Mouse (Mus musculus): ENCODE measurements around the gene Krt83.
"Not testable (repeated sequence)": the region's sequence is repeated elsewhere in the genome, so short reads cannot be mapped to it uniquely, and the experiment has no call there.

Krt83 gene

DNA sequence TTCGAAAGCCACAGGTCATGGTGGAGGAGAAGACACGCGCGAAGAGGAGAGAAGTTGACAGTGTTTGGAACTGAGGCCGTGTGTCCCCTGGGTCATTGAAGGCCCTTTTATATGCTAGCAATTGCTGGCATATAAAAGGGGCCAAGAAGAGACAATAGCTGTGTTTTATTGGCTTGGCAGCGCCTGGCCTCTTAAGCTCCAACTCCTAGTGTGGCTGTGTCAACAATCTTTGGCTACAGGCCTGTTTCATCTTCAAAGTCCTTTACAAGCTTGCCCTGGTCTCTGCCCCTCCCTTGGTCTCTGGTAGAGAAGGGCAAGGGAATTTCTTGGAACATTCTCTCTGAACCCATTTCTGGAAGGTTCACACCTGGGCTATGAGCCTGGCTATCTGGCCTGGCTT lies at the start of gene Krt83:
TSS of gene Krt83 (minus strand) at position 82 of the 400 bp plus-strand sequence.
- no peak for DNase-seq

DNA sequence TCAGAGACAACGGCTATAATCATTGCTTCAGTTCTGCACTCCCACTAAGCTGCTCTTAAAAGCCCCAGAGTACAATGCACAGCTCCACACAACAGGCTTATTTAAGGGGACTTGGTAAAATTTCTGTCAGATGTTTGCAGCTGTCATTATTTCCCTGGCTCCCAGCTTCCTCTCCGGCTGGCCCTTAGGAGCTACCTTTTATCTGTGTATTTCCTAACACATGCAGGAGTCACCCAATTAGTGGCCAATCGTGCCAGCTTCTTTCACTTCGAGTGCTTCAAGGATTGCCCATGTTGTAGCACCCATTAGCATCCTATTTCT lies 47.2 kb upstream of the Krt83 start:
- DNase-seq, result no peak

DNA sequence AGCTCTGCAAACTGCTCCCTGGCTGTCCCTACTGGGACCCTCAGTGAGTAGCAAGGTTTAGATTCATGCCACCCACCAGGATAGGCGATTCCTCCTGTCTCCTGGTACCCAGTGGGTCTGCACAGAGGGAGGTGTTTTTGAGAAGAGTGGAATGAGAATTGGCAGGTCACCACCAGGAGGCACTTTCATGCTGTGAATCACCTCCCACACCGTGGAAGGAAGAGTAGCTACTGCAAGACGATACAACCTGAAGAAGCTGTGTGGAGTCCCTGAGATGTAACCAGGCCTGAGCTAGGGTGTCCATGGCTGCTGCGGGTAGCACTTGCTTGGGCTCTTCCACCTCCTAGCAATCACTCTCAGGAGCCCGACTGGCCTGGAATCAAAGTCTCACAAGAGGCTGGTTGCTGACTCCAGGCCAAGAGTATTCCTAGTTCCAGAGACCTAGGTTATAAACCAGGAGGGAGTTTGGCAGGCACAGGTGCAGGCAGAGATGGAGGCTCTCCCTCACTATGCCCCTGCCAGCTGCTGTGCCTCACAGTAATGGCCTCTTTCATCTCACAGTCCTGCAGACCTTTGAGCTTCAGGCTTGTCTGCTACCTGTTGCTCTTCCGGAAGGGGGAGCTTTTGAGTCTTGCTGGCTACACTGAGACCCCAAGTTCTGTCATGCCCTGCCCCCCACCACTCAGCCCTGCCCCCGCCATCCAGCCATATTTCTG lies 46.7 kb upstream of the Krt83 start:
- DNase-seq, result no peak

DNA sequence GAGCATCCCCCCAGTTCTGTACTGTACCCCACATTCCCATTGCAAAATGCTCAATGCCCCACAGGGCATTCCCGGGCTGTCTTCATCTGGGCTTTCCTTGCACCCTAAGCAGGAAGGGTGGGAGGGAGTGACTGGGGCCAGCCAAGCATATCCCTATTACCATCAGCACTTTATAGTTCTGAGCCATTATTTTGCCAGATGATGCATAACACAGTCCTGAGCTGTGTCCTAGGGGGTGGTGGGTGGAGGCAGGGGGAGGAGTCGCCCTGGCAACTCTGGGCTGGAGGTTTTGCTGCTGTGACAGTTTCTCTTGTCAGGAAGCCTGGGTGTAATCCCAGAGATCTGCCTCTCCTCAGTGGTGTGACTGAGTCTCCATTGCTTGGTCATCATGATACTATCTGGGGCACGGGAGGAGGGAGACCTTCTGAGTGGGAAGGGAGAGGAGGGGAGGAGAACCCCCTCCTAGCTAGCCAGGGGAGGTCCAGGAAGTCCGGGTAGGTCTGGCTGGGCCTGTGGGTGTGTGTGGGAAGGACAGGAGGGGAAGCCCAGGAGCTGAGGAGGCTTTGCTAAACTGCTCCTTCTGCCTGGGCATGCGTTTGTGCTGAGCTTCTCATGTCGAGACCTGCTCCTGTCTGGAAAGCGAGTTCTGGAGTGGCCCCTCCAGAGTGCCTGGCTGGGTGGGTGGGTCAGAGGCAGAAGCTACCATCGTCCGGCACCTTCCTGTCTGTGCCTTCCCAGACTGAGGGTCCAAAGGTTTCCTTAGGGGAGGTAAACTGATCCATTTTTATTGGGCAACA lies 44.9 kb upstream of the Krt83 start:
- no peak for DNase-seq

DNA sequence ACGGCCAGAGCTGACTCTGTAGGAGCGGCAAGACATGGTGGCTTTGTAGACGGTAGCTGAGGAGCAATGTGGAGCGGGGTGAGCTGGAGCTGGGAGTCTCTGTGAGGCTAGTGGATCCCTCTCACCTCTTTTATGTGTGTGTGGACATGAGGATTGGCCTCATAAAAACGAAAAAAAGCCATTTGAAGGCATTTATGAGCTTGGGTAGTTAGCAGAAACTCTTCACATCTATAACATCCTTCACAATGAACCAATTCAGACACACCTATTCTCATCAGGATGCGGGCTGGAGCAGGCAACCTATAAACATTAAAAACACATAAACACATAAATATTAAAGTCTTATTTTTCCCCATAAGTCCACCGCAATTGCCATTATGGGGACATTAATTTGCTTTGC lies 41.4 kb upstream of the Krt83 start, which contains the start of gene Krt84:
TSS of gene Krt84 (minus strand) at position 101 of the 400 bp plus-strand sequence.
- DNase-seq, result no peak

DNA sequence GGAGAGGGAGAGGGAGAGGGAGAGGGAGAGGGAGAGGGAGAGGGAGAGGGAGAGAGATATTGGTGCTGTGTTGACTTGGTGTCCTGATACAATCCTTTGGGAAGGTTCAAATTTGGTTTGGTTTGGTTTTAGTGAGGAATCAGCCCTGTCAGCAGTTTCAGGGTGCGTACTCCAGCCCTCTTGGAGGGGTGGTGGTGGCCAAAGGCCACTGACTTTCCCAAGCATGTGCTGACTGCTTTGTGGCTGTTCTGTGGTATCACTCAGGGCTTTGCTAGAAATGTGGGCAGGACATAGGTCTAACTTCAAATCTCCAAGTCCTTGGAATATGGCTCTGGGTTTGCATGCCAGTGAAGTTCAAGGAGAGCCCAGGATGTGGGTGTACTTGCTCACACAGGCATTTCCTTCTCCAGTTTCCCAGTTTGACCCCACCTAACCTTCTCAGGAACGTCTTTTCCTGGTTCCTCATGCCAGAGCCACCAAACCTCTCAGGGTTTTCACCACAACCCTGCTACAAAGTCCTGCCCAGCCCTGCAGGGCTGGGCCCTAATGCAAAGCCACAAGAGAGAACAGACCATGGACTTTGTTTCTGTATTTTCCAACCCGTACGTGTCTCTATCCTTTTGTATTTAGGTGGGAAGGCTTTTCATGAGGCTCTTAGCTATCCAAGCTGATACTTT lies 31.4 kb upstream of the Krt83 start:
- DNase-seq, result no peak

DNA sequence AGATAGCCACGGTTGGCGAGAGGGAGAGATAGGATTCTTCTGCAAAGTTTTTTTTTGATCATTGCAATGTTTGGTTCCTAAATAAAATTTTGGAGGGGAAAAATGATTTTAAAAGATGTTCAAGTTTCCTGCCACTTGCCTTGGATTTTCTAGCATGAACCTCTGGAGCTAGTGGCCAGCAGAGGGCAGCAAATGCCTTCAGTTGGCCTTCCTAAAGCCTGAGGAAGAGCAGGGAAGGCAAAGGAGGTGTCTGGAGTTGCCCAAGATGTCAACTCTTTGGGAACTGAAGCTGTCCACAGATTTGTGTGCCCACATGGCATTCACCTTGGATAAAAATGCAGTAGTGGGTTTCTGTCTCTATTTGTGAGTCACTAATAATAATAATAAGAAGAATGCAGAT lies 28.5 kb upstream of the Krt83 start:
- DNase-seq, result peak; percentile 77 to 89

DNA sequence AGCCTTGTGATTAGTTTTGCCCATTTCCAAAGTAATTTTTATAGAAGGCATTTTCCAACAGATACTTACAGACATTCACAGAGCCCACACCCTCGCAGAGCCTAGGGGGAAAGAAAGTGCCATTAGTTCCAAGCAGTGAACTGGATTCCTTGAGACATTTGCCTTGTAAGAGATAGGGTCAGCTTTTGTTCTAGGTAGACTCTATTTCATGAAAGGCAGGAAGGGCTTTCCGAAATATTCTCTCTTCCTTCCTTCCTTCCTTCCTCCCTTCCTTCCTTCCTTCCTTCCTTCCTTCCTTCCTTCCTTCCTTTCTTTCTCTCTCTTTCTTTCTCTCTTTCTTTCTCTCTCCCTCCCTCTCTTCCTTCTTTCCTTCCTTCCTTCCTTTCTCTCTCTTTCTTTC lies 25.8 kb upstream of the Krt83 start, which contains the start of gene Gm49425:
TSS of gene Gm49425 (minus strand) at position 101 of the 400 bp plus-strand sequence.
- DNase-seq, result not testable (repeated sequence)

DNA sequence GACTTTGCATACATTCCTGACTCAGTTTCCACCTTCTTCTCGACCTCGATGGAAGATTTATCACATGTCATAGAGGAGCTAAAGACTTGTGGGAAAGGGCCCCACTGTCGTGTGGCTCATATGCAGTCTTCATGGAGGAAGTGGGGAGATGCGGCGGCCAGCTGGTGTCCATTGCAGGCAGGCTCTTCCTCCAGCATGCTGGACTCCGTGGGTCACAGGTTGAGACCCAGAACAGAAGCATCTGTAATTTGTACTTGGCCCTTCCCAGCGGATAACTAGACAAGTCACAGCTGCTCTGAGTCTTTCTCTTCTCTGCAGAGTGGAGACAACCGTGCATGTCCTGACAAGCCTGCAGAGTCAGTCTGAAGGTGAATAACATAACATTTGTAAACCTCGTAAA lies 16.9 kb upstream of the Krt83 start:
- no peak for DNase-seq

DNA sequence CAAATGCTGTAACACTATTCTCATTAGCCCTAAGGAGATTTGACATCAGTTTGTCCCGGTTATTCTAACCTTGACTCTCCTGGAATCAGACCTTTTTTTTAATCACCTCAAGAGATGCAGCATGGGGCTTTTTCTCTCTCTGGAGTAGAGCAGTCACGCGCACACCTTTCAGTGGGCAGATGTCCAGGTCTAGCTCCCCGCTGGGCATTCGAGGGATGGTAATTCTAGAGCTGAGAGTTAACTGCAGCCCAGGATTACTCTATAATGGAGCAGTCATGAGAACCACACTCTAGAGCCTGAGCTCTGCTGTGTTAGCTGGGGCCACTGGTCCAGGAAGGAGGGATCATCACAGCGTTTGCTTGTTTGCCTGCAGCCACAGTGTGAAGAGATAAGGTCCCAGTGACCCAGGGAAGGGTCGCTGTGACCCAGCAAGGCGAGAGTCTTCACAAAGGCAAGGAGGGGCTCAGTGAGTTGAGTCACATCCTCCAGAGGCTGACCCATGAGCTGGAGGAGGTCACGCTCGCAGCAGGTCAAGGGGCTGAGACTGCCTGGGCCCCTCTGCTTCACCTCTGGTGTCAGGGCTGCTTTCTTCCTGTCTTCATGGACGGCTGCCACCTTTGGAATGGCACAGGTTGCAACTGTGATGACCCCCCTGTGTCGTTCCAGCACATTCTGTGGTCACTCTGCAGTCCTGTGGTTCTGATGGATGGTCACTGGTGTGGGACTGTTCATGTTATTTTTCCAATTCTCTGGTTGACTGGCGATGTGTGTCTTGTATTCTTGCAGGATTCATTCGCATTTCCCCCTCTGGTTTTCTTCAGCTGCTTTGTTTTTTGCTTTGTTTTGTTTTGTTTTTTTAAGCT lies 15.8 kb upstream of the Krt83 start:
- peak in 1 of 2 experiments; percentile 11 for DNase-seq

DNA sequence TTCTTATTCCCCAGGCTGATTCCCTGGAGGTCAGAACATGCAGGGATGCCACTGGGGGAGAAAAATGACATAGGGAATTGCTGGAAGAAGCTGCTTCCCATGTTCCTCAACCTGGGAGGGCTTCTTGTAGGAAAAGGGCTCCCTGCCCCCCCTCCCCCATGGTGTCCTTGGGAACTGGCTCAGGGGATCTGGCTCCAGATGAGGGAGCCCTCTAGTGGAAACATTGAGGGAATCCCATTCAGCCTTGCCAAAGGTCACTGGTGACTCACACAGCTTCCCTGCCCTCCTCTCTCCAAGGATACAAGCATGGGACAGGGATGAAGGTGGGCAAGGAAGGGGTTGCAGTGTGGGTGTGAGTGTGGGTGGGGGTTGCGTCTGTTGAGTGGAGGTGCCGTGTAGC lies 5.9 kb upstream of the Krt83 start:
- peak in 1 of 2 experiments; percentile 40 for DNase-seq

DNA sequence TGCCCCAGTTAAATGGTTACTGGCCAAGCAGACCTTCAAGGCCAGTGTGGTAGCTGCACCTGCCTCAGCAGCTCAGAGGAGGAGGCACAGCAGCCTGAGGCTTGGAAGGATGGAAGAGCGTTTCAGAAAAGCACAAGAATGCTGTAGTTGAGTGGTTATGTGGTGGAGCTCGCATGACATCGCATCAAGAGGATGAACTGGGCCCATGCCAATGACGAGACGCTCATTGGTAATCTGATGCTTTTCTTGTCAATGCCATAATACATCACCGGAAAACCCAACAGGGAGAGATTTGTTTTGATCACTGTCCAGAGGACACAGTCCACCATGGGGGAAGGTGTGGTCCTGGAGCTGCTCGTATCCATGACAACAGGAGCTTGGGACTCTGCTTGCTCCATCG lies 4.0 kb upstream of the Krt83 start:
- DNase-seq, result no peak

DNA sequence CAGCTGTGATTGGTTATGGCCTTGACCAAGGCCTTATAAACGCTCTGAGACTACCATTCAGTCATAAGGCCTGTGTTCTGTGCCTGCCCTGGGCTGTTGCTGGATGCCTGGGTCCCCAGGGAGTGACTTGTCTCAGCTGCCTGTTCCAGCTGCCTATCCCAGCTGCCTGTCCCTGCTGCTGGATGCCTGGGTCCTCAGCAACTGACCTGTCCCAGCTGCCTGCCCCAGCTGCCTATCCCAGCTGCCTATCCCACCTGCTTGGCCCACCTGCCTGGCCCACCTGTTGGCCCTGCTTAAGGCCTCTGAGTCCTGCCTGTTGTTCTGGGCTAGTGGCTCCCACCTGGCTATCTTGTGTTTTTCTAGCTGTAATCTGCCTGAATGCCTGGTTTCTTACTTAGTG lies 2.9 kb upstream of the Krt83 start:
- DNase-seq, result no peak

DNA sequence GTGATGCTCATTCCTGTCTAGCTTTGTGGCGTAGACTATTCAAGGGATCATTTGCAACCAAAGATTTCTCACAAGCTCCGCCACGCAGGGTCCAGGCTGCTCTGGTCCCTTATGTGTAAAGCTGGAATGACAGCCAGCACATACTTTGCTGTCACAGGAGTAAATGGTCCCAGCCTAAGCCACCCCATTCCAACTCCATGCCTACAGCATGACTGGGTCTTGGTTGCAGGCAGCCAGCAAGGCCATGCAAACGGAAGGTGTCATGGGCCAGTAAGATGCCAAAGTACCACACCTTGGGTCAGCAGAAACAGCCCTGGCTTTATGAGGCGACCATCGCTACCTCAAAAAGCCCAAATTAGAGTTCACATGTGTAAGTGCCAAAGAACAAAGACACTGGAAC lies 2.4 kb upstream of the Krt83 start:
- DNase-seq, result no peak

DNA sequence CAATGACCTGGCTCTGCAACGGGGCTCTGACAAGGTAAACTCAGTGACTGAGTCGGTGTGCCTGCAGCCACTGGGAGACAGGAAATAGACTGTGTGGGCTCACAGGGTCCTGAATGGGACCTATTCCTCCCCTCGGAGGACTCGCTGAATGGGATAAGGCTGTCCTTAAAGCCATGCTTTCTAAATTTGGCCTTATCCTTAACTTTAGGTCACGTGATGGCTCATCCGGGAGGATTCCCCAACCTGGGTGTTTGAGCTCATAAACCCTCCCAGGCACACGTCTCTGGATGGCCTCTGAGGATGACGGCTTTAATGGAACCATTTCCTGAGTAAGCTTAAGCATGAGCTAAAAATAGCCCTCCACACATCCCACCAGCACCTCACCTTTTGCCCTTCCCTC lies 1.4 kb upstream of the Krt83 start:
- no peak for DNase-seq

DNA sequence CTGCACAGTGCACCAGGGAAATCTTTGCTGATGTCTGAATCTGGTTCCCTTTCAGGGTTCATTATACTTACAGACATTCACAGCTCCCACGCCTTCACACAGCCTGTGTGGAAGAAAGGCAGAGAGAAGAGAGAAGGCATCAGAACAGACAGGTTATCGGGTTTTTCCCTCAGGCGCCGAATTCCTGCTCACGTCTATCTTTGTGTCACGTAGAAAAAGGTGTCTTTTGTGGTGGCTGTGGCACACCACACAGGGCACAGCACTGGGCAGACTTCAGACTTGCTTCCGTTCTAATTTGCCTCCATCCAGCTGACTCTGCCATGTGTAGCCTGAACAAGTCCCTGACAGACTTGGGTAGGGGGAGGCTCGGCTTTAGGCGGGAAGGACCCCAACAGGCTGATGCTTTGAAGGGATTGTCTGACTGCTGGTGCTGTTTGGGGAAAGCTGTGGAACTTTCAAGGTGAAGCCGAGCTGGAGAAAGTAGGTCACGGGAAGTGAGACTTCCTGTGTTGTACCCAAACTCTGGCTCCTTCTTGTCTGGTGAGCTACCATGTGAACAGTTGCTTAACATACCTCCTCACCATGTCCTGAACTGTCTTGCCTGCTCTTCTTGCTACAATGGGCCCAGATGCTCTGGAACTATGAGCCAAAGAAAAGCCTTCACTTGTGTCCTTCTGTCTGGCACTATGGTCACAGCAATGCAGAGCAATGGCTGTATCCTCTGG lies 5.2 kb downstream of the Krt83 start:
- no peak for DNase-seq

DNA sequence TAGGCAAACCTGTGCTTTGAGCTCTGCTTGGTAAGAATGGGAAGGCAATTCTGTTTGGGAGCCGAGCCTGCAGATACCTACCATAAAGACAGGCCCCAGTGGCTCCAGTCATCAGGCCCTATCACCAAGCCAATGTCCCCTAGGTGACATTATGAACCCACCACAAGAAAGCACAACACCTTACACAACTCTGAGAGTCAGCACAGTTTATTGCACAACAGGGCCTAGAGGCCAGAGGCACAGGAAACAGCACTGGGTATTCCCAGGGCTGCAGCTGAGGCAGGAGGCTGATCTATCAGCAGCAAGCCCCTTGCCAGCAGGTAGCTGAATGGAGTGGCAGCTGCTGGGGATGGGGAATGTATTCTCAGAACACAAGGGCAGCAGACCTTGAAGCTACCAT lies 6.4 kb downstream of the Krt83 start:
- DNase-seq, result no peak

DNA sequence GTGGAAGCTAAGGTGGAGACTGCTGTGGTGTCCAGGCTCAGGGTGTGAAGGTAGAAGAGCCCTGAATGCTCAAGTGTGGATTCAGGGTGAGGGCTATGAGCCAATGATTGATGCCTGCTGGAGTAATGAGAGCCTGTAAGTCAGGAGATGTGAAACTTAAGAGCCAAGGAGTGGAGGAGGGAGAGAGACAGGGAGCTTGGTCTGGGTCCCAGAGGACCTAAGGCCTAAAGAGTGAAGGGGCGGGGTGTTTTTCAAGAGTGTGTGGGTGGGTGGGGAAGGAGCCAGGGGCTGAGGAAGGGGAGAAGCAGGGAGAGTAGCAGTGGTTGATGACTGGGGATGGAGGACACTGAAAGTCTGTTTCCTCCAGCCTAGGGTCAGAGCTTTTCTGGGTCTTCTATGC lies 7.7 kb downstream of the Krt83 start:
- DNase-seq, result no peak

DNA sequence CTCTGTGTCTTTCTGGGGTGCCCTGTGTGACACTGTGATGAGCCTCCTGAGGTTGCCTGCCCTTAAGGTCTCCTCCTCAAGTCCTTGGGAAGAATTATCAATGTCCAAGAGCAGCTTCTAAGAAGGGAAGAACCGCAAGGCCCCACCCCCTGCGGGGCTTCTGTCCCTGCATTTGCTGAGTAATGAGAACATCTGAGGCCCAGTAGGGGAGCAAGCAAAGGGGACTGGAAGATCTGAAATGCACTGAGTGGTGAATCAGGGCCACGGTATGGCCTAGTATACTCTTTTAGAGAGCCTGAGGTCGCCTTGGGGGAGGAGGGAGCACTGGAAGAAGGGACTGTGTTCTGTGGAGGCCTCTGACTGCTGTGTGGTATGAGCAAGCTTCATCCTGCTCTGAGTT lies 9.3 kb downstream of the Krt83 start:
- no peak for DNase-seq

DNA sequence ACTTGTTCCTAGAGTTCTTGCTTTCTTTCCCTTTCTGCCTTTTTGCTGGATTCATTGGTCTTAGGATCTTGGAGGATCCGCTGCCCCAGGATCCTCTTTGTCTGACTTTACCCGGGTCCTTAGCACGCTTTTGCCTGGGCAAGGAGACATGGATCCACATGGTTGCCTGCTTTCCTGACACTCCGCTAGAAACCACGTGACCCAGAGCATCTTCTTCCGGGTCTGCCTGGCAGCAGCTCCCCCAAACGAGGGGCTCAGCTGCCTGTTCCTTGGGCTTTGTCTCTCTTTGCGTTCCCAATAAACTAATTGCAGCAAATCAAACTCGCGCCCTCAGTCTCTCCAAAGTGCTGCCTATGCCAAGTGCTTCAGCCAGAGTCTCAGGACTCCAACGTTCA lies 11.6 kb downstream of the Krt83 start:
- DNase-seq, result no peak

DNA sequence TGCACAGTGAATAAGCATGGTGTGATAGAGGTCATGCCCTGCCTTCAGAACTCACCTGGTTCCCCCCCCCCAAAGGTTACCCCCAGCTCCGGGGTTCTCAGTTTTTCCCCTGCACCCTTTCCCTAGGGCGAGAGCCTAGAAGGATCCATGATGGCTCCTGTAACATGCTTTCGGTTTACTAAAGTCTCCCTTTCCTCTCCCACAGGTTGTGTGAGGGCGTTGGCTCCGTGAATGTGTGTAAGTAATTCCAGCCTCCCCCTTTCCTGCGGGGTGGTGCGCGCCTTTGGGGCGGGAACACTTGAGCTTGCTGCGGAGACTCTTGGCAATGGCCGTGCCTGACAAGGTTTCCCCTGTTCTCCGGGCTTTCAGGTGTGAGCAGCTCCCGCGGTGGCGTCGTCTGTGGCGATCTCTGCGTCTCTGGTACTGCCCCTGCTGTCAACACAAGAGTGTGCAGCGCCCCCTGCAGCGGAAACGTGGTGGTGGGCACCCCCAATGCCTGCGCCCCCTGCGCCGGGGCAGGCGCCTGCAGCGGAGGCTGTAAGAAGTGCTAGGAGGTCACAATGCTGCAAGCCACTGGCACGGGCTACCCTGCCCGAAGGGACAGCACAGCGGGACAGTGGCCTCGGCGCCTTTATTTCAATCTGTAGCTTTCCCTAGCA lies 12.2 kb downstream of the Krt83 start:
- peak; percentile 54 to 73 for DNase-seq

Measured in cerebellum, postnatal 25 days (tissue).